Mouse (Mus musculus): Measurements from ENCODE around the gene Eif2ak2. TPM values are rescaled to one million over a fixed set of nuclear protein-coding genes. Genes with fewer than 3 reads are reported as not detected.

Gene Eif2ak2
- 2.3 and 4.0 TPM in 2 replicates for polyA plus RNA-seq (2021; fragmentation: Nextera tagmentation)
- long read RNA-seq, experiment 1, partial matches to known transcripts = 3 of 5 reads
- long read RNA-seq, experiment 1, other reads (novel, unspliced or antisense) = 2 of 5 reads
- long read RNA-seq, experiment 2, partial matches to known transcripts = 3 of 5 reads
- long read RNA-seq, experiment 2, other reads (novel, unspliced or antisense) = 1 of 5 reads

DNA sequence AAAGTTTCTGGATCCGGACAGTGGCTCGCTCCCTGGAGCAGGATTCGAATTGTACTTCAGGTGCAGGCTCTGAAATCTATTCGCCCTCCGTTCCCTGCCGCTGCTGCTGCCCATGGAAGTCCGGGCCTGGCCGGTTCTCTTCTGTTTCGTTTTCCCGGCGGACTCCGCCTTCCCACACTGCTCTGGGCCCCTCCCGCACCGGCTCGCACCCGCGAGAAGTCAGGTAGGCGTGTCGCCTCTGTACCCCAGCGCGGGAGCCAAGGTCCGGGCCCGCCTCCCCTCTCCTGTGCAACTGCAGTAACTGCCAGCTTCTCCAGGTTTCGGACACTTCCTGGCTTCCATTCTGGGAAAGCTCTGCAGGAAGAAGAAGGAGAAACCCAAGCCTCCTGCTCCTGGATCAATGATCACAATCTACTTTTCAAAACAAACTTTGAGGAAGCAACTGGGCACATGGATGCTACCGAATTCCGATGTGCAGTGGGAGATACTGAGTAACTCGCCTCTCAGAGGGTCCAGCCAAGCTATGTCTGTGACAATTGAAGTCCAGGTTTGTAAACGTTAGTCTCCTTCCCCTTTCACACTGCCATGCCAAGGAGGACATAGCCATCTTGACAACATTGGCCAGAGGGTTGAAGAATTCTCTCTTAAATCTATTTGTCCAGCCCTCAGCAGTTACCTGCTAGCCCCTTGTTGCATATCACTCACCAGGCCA lies at the start of gene Eif2ak2:
Gene Eif2ak2 (minus strand): TSS at position 173 of the 712 bp plus-strand sequence.

DNA sequence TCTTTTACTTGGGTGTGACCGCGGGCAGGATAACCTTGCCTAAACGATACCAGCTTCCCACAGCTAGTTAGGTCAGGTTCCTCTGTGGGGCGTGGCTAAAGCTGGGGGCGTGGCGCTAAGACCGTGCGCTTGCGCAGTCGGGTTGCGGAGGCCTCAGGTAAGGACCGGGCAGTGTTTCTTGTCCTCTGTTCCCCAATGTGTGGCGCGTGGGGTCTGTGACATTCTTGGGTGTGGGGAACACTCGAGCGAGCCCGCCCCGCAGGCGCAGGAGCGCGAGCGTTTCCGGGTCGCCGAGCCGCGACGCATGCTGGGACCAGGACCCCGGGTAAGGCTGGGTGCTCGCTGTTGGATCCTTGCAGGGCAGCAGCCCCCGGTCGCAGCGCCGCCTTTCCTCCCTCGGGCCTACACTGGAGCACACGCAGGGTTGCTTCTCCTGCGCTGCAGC lies 34.0 kb upstream of the Eif2ak2 start, which contains the start of gene Cebpzos:
Gene Cebpzos (plus strand): TSS at position 132 of the 445 bp plus-strand sequence.

DNA sequence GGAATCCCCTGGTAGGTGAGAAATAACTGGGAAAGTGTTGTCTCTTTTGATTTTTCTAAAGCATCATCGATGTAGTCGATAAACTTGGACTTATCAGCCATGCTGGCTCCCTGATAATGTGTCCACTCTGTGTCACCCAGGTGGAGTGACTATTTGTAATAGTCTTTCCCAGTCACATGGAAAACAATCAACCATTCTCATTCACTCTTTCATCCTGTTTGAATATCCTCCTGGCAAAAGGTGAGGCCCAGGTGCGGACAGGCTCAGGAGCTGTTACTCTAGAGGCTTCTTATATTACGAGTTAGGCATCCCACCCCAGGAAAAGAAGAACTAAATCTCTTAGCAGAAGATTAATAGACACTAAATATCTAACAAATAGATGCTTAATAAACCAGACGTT lies 24.5 kb upstream of the Eif2ak2 start, which contains the start of gene Sult6b1:
Gene Sult6b1 (minus strand): TSS at position 101 of the 400 bp plus-strand sequence.

GRCm38 (mm10) chr17:78834856-78835835 lies 47.2 kb downstream of the Eif2ak2 start, which contains the start of the genes Heatr5b and Gpatch11:
TSS of gene Heatr5b (minus strand) at chr17:78835364.
TSS of gene Gpatch11 (plus strand) at chr17:78835567.

Other genes with a start within 250 kb of the Eif2ak2 start
- 6.4 and 8.7 TPM in 2 replicates for gene Strn, start 145.4 kb downstream of the Eif2ak2 start, polyA plus RNA-seq (2021; fragmentation: Nextera tagmentation)
- 8.9 and 9.9 TPM in 2 replicates for gene Heatr5b, start 47.2 kb downstream of the Eif2ak2 start, polyA plus RNA-seq (2021; fragmentation: Nextera tagmentation)
- 40.6 and 49.8 TPM in 2 replicates for gene Gpatch11, start 47.0 kb downstream of the Eif2ak2 start, polyA plus RNA-seq (2021; fragmentation: Nextera tagmentation)
- 0.23 TPM in 1 of 2 replicates, not detected in the other for gene Sult6b1, start 24.4 kb upstream of the Eif2ak2 start, polyA plus RNA-seq (2021; fragmentation: Nextera tagmentation)
- gene Cebpzos, start 33.9 kb upstream of the Eif2ak2 start, polyA plus RNA-seq (2021; fragmentation: Nextera tagmentation) = 150 and 187 TPM in 2 replicates
- 20.8 and 26.1 TPM in 2 replicates for gene Cebpz, start 54.5 kb upstream of the Eif2ak2 start, polyA plus RNA-seq (2021; fragmentation: Nextera tagmentation)
- gene Ndufaf7, start 54.6 kb upstream of the Eif2ak2 start, polyA plus RNA-seq (2021; fragmentation: Nextera tagmentation) = 80.5 and 86.7 TPM in 2 replicates
- gene Prkd3, start 138.2 kb upstream of the Eif2ak2 start, polyA plus RNA-seq (2021; fragmentation: Nextera tagmentation) = 2.6 and 3.2 TPM in 2 replicates
- gene Qpct, start 169.3 kb upstream of the Eif2ak2 start, polyA plus RNA-seq (2021; fragmentation: Nextera tagmentation) = 16.8 and 18.3 TPM in 2 replicates

Data from layer of hippocampus, adult 6 months (tissue).